Mouse (Mus musculus): Measurements from ENCODE around the gene Tcte2.
"Not testable (repeated sequence)": the region's sequence is repeated elsewhere in the genome, so short reads cannot be mapped to it uniquely, and the experiment has no call there.

Tcte2 gene

GRCm38 (mm10) chr17:13761179-13761913 lies at the start of gene Tcte2:
Gene Tcte2, minus strand, starts transcription at chr17:13761825.
- DNase-seq (ENCODE audit: extremely low spot score): peak; percentile 62

- DNase-seq (ENCODE audit: extremely low spot score): no peak
Observed at GRCm38 (mm10) chr17:13806016-13806415, 44.4 kb upstream of the Tcte2 start.

GRCm38 (mm10) chr17:13802836-13803408 lies 41.3 kb upstream of the Tcte2 start:
- no peak for DNase-seq (ENCODE audit: extremely low spot score)

GRCm38 (mm10) chr17:13797691-13798090 lies 36.1 kb upstream of the Tcte2 start:
- DNase-seq (ENCODE audit: extremely low spot score): no peak

GRCm38 (mm10) chr17:13790033-13790432 lies 28.4 kb upstream of the Tcte2 start:
- not testable (repeated sequence) for DNase-seq (ENCODE audit: extremely low spot score)

GRCm38 (mm10) chr17:13783469-13783868 lies 21.8 kb upstream of the Tcte2 start:
- DNase-seq (ENCODE audit: extremely low spot score): no peak

GRCm38 (mm10) chr17:13781948-13782347 lies 20.3 kb upstream of the Tcte2 start:
- no peak for DNase-seq (ENCODE audit: extremely low spot score)

- no peak for DNase-seq (ENCODE audit: extremely low spot score)
Observed at GRCm38 (mm10) chr17:13778865-13779264, 17.2 kb upstream of the Tcte2 start.

- no peak for DNase-seq (ENCODE audit: extremely low spot score)
Observed at GRCm38 (mm10) chr17:13777676-13778075, 16.1 kb upstream of the Tcte2 start.

- DNase-seq (ENCODE audit: extremely low spot score): no peak
Observed at GRCm38 (mm10) chr17:13769256-13769655, 7.6 kb upstream of the Tcte2 start.

- DNase-seq (ENCODE audit: extremely low spot score): no peak
Observed at GRCm38 (mm10) chr17:13768531-13768930, 6.9 kb upstream of the Tcte2 start.

- not testable (repeated sequence) for DNase-seq (ENCODE audit: extremely low spot score)
Observed at GRCm38 (mm10) chr17:13764911-13765310, 3.3 kb upstream of the Tcte2 start.

- DNase-seq (ENCODE audit: extremely low spot score): no peak
Observed at GRCm38 (mm10) chr17:13763819-13764218, 2.2 kb upstream of the Tcte2 start.

GRCm38 (mm10) chr17:13760675-13761178 lies 898 bp downstream of the Tcte2 start:
- peak; percentile 59 for DNase-seq (ENCODE audit: extremely low spot score)

- peak; percentile 89 for DNase-seq (ENCODE audit: extremely low spot score)
Observed at GRCm38 (mm10) chr17:13759853-13760627, 1.6 kb downstream of the Tcte2 start, which contains the start of gene Afdn. Gene Afdn, plus strand, starts transcription at chr17:13760539.

GRCm38 (mm10) chr17:13759156-13759852 lies 2.3 kb downstream of the Tcte2 start:
- peak; percentile 58 for DNase-seq (ENCODE audit: extremely low spot score)

GRCm38 (mm10) chr17:13758586-13758985 lies 3.0 kb downstream of the Tcte2 start:
- DNase-seq (ENCODE audit: extremely low spot score): no peak

- no peak for DNase-seq (ENCODE audit: extremely low spot score)
Observed at GRCm38 (mm10) chr17:13754940-13755339, 6.7 kb downstream of the Tcte2 start.

GRCm38 (mm10) chr17:13753918-13754317 lies 7.7 kb downstream of the Tcte2 start:
- no peak for DNase-seq (ENCODE audit: extremely low spot score)

GRCm38 (mm10) chr17:13749027-13749426 lies 12.6 kb downstream of the Tcte2 start:
- no peak for DNase-seq (ENCODE audit: extremely low spot score)

- no peak for DNase-seq (ENCODE audit: extremely low spot score)
Observed at GRCm38 (mm10) chr17:13747681-13748080, 13.9 kb downstream of the Tcte2 start.

- no peak for DNase-seq (ENCODE audit: extremely low spot score)
Observed at GRCm38 (mm10) chr17:13746330-13746729, 15.3 kb downstream of the Tcte2 start.
